Mouse (Mus musculus) hindbrain, embryonic 12.5 days (tissue): ENCODE data around the gene Anapc7. TPM values are rescaled to one million over a fixed set of nuclear protein-coding genes. Genes with fewer than 3 reads are reported as not detected.
"Not testable (repeated sequence)": the region's sequence is repeated elsewhere in the genome, so short reads cannot be mapped to it uniquely, and the experiment has no call there.

Source experiments
- ATAC-seq: fragments of 200-750 bp; cut with Nextera tagmentation; 2 replicates; pipeline ENCODE4 v1.8.0; 2017; ENCODE audit warnings: moderate TSS enrichment; ENCODE audit not compliant: low FRiP score
- H3K27ac ChIP-seq: fragments of 300-500 bp; sonication (generic); 2 replicates; pipeline ENCODE4 v1.5.1; 2016; ENCODE audit warnings: mild to moderate bottlenecking
- H3K27me3 ChIP-seq: fragments of 300-500 bp; sonication (generic); 2 replicates; pipeline ENCODE4 v1.6.1; 2016; ENCODE audit warnings: mild to moderate bottlenecking
- H3K36me3 ChIP-seq: fragments of 300-500 bp; sonication (generic); 2 replicates; pipeline ENCODE4 v1.6.1; 2016; ENCODE audit warnings: mild to moderate bottlenecking
- H3K4me1 ChIP-seq: fragments of 300-500 bp; sonication (generic); 2 replicates; pipeline ENCODE4 v1.6.1; 2016
- H3K4me2 ChIP-seq: fragments of 300-500 bp; sonication (generic); replicated peaks from 2 replicates; pipeline ENCODE4 v1.6.1; 2016; ENCODE audit warnings: mild to moderate bottlenecking
- H3K4me3 ChIP-seq: fragments of 300-500 bp; sonication (generic); 2 replicates; pipeline ENCODE4 v1.5.1; 2016; ENCODE audit warnings: mild to moderate bottlenecking
- H3K9ac ChIP-seq: fragments of 300-500 bp; sonication (generic); 2 replicates; pipeline ENCODE4 v1.6.1; 2016; ENCODE audit warnings: mild to moderate bottlenecking, moderate library complexity
- H3K9me3 ChIP-seq: fragments of 300-500 bp; sonication (generic); replicated peaks from 2 replicates; pipeline ENCODE4 v1.6.1; 2016; ENCODE audit warnings: mild to moderate bottlenecking
- WGBS: fragments of 180-500 bp; shearing (Covaris S2); methylation state at CpG from one replicate; pipeline ENCODE4 v1.1.7; 2016; 5-methylcytosine and 5-hydroxymethylcytosine counted together
- polyA plus RNA-seq: library from polyadenylated mRNA; unstranded; fragments of >200 nt; fragmentation: Nextera tagmentation; extraction: Ambion mirVana; gene quantifications from 2 replicates; pipeline ENCODE4 v1.2.1, GENCODE M21; 2016

Anapc7 gene
- polyA plus RNA-seq, 1 experiment from 2014 or later, result 51.4 TPM

DNA sequence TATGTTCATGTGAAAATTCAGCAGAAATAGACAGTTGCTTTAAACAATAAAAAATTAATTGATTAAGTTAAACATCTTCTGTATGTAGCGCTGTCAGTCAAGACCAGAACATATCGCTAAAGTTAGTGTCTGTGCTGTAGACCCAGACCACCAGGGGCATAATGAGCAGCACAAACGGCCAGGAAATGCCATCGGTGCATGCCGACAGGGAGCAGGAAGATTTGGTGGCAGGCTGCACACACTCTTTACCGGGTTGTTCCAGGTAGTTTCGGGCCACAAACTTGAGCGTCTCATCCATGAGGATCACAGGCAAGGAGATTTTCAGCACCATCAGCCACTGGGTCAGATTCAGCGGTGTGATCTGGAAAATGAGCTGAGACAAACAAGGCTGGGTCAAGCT lies 35.6 kb downstream of the Anapc7 start:
- 88% methylated on average over 9 of the region's 9 CpGs for WGBS
- not testable (repeated sequence) for ATAC-seq, H3K27ac ChIP-seq, H3K9ac ChIP-seq, H3K4me2 ChIP-seq, H3K4me1 ChIP-seq, H3K4me3 ChIP-seq, H3K27me3 ChIP-seq, H3K9me3 ChIP-seq
- peaks cover 98% of the 10 kb centered on the region for H3K36me3 ChIP-seq

DNA sequence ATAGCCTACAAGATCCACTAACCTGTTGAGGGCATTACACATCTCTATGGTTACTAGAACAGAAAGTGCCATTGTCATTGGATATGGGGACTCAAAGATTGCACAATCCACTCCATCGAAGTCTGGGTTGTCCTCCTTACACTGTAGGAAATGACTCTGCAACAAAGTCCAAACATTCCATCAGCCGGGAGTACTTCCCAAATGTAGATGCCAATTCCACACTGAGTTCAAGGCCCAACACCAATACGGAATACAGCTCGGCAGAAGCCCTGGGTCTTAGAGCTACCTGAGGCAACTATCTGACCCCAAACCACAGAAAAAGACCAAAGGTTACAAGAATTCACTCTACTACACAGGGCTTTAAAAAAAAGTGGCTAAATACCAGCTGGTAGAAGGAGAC lies 36.6 kb downstream of the Anapc7 start:
- H3K9me3 ChIP-seq, result no peaks in the 10 kb centered on the region
- H3K27me3 ChIP-seq, result no peaks in the 10 kb centered on the region
- no peak overlapping the region for H3K9ac ChIP-seq
- H3K36me3 ChIP-seq, result peaks cover 98% of the 10 kb centered on the region
- H3K4me2 ChIP-seq, result no peak overlapping the region
- no peak overlapping the region for H3K4me3 ChIP-seq
- WGBS, result 97% methylated on average over 4 of the region's 4 CpGs
- no peak for ATAC-seq
- H3K4me1 ChIP-seq, result no peaks in the 10 kb centered on the region
- H3K27ac ChIP-seq, result no peak overlapping the region

DNA sequence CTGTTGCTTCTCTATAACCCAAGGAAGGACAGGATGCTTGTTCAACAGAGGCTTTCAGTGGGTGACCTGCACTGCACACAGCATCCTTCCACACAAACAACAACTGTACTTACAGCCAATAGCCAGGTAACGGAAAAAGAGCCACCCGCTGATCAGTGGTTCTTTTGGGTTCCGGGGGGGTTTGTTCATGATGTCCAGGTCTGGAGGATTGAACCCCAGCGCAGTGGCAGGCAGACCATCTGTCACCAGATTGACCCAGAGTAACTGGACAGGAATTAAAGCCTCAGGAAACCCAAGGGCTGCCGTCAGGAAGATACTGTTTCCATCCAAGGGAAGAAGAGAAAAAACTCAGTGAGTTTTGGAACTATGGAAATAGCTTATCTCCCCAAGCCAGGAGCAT lies 37.8 kb downstream of the Anapc7 start:
- Histone ChIP-seq H3K9me3 (no peaks in the 10 kb centered on the region), H3K27me3 (no peaks in the 10 kb centered on the region), H3K9ac (no peak overlapping the region), H3K27ac (no peak overlapping the region), H3K4me2 (no peak overlapping the region), H3K36me3 (peaks cover 98% of the 10 kb centered on the region), H3K4me1 (no peaks in the 10 kb centered on the region), H3K4me3 (no peak overlapping the region)
- no peak for ATAC-seq
- WGBS, result 93% methylated on average over 5 of the region's 5 CpGs

DNA sequence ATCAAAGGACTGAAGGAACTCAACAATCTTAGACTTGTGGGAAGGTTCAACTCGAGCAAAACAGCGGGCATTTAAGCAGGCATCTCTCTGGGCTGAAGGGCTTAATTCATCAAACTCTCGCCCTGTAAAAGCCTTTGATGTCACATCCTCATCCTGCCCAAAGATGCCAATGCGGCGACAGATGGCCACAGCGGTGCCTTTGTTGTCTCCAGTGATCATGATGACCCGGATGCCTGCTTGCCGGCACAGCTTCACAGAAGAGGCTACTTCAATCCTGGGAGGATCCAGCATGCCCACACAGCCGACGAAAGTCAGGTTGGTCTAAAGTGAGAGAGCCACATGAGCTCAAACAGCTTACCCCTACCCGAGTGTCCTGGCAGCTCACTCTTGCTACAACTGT lies 39.2 kb downstream of the Anapc7 start:
- Histone ChIP-seq H3K4me2 (no peak overlapping the region), H3K4me1 (no peaks in the 10 kb centered on the region), H3K4me3 (no peak overlapping the region), H3K27me3 (no peaks in the 10 kb centered on the region), H3K27ac (no peak overlapping the region), H3K9ac (no peak overlapping the region), H3K36me3 (peaks cover 97% of the 10 kb centered on the region), H3K9me3 (no peaks in the 10 kb centered on the region)
- 82% methylated on average over 11 of the region's 11 CpGs for WGBS
- ATAC-seq, result no peak

DNA sequence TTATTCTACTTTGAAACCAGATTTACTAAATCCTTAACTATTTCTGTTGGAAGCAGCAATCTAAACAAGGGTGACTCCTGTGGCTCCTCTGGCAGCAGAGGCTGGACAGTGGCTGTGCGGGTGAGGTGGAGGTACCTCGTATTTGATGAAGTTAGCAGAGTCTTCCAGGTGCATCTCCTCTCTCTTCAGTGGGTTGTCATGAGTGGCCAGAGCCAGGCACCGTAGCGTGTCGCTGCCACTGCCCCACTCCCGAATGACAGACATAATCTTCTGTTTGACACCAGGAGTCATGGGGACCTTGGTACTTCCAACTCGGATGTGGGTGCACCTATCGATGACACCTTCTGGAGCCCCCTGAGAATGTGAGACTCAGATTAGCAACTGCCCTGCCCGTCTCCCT lies 39.9 kb downstream of the Anapc7 start:
- 97% methylated on average over 9 of the region's 9 CpGs for WGBS
- no peak for ATAC-seq
- Histone ChIP-seq H3K9ac (no peak overlapping the region), H3K4me3 (no peak overlapping the region), H3K27ac (no peak overlapping the region), H3K36me3 (peaks cover 98% of the 10 kb centered on the region), H3K27me3 (no peaks in the 10 kb centered on the region), H3K4me2 (no peak overlapping the region), H3K4me1 (no peaks in the 10 kb centered on the region), H3K9me3 (no peaks in the 10 kb centered on the region)

DNA sequence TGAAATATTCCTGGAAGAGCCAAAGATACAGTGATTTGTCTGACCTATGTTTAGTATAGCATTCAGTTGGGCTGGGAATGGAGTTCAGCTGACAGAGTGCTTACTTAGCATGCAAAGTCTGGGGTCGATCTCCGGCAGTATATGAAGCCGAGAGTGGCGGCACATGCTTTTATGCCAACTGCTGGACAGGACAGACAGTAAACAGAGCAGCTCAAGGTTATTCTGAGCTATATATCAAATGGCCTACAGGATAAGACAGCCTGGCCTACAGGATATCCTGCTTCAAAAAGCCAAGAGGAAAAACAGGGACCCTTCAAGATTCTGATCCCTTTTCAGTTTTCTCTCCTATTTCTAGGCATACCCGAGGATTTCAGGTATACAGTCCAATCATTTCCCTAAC lies 50.2 kb downstream of the Anapc7 start:
- H3K27me3 ChIP-seq, result no peaks in the 10 kb centered on the region
- no peaks in the 10 kb centered on the region for H3K4me1 ChIP-seq
- H3K9me3 ChIP-seq, result no peaks in the 10 kb centered on the region
- H3K27ac ChIP-seq, result no peak overlapping the region
- H3K9ac ChIP-seq, result no peak overlapping the region
- no peak overlapping the region for H3K4me2 ChIP-seq
- H3K4me3 ChIP-seq, result no peak overlapping the region
- no peak for ATAC-seq
- WGBS, result 86% methylated on average over 5 of the region's 5 CpGs
- H3K36me3 ChIP-seq, result peaks cover 79% of the 10 kb centered on the region

DNA sequence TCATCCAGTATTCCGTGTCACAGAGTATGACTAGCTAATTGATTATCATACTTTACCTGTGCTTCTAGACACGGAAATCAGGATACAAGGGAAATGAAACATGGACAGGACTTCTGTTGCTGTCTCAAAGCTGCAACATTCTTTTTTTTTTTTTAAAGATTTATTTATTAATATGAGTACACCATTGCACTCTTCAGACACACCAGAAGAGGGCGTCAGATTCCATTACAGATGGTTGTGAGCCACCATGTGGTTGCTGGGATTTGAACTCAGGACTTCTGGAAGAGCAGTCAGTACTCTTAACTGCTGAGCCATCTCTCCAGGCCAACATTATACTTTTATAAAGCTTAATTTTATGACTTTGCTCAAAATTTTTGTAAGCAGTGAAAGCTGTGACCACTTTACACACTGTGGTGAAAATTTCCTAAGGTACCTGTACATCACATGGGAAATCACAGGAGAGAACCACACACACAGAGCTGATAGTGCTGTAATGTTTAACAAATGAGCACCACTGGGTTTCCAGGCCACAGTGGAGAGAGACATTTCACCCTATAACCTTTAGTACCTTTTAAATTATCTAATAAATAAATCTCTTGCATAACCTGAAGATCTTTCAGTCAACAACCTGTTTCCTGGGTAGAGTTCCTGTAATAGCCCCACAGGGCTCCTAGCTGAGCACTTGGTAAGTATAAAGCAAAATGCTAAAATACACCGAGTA lies 53.3 kb downstream of the Anapc7 start:
- Histone ChIP-seq H3K36me3 (peaks cover 58% of the 10 kb centered on the region), H3K4me2 (no peak overlapping the region), H3K4me1 (no peaks in the 10 kb centered on the region), H3K9ac (no peak overlapping the region), H3K4me3 (no peak overlapping the region), H3K27ac (no peak overlapping the region), H3K9me3 (no peaks in the 10 kb centered on the region), H3K27me3 (no peaks in the 10 kb centered on the region)
- ATAC-seq, result no peak
- WGBS, result 86% methylated on average over 4 of the region's 4 CpGs

DNA sequence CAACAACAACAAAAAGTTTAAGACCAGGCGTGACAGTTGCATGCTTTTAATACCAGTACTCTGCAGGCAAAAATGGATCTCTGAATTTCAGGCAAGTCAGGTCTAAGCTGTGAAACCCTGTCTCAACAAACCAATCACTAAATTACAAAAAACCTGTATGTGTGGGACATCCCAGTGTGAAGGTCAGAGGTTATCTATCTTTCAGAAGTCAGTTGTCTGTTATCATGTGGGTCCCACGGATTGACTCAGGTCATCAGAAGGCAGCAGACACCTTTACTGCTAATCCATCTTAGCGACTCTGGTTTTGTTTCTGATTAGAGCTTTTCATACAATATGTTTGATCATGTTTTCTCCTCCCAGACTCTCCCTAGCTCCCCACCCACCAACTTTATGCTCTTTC lies 54.6 kb downstream of the Anapc7 start:
- Histone ChIP-seq H3K9ac (no peak overlapping the region), H3K4me1 (no peaks in the 10 kb centered on the region), H3K27me3 (no peaks in the 10 kb centered on the region), H3K9me3 (no peaks in the 10 kb centered on the region), H3K4me2 (no peak overlapping the region), H3K36me3 (peaks cover 55% of the 10 kb centered on the region), H3K4me3 (no peak overlapping the region), H3K27ac (no peak overlapping the region)
- 83% methylated on average over 3 of the region's 3 CpGs for WGBS
- no peak for ATAC-seq

DNA sequence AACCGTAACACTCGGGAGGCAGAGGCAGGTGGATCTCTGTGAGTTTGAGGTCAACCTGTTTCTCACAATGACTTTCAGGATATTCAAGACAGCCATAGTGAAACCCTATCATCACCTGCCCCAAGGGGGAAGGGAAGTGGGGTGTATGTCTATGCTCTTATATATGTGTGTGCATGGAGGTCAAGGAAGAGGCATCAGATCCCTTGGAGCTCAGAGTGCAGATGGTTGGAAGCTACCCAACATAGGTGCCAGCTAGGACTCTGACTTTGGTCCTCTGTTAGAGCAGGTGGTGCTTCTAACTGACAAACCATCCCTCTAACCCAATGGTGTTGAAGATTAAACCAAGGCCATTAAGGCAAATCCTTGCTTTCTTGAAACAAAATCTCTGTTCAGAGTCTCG lies 56.0 kb downstream of the Anapc7 start:
- Histone ChIP-seq H3K9me3 (no peaks in the 10 kb centered on the region), H3K4me3 (no peak overlapping the region), H3K9ac (no peak overlapping the region), H3K36me3 (peaks cover 53% of the 10 kb centered on the region), H3K27ac (no peak overlapping the region), H3K4me1 (no peaks in the 10 kb centered on the region), H3K4me2 (no peak overlapping the region), H3K27me3 (no peaks in the 10 kb centered on the region)
- WGBS, result 94% methylated on average over 3 of the region's 3 CpGs
- ATAC-seq, result no peak

DNA sequence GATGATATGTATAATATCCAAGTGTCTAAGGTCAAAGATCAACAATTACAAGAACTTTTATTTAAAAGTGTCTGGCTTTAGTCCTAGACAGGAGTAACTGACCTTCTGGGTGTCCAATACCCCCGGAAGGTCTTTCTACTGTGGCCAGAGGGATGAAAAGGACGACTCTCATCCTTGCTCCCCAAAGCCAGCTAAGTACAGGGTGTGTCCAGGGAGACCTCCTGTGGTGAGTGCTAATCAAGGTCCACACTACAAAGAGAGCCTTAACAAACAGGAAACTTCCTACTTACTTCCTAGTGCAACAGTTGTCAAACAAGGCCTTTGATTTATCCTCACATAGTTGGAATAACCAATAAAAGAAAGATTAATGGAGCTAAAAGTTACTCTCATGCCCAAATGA lies 57.6 kb downstream of the Anapc7 start:
- Histone ChIP-seq H3K36me3 (peaks cover 49% of the 10 kb centered on the region), H3K9me3 (no peaks in the 10 kb centered on the region), H3K4me1 (no peaks in the 10 kb centered on the region), H3K4me2 (no peak overlapping the region), H3K4me3 (no peak overlapping the region), H3K9ac (no peak overlapping the region), H3K27ac (no peak overlapping the region), H3K27me3 (no peaks in the 10 kb centered on the region)
- 54% methylated on average over 2 of the region's 2 CpGs for WGBS
- ATAC-seq, result no peak

DNA sequence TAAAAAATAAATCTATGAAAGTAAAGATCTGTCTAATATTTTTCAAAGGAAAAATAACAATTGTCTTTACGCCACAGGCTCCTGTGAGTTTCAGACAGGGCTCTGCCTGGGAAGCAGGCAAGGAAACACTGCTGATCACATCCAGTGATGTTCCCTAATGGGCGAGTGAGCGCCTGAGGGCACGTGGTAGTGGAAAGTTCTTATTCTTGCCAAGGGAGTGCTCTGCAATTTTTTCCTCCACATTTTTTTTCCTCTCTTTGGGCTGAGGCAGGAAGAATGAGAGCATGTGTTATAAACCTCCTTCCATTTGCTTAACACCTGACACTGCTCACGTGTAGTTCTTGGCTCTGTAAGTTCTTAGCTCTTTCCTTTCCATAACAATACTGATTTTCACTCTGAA lies 60.4 kb downstream of the Anapc7 start:
- Histone ChIP-seq H3K36me3 (peaks cover 58% of the 10 kb centered on the region), H3K27me3 (no peaks in the 10 kb centered on the region), H3K9ac (no peak overlapping the region), H3K4me1 (no peaks in the 10 kb centered on the region), H3K4me3 (no peak overlapping the region), H3K4me2 (no peak overlapping the region), H3K27ac (no peak overlapping the region), H3K9me3 (no peaks in the 10 kb centered on the region)
- no peak for ATAC-seq
- 89% methylated on average over 5 of the region's 5 CpGs for WGBS

DNA sequence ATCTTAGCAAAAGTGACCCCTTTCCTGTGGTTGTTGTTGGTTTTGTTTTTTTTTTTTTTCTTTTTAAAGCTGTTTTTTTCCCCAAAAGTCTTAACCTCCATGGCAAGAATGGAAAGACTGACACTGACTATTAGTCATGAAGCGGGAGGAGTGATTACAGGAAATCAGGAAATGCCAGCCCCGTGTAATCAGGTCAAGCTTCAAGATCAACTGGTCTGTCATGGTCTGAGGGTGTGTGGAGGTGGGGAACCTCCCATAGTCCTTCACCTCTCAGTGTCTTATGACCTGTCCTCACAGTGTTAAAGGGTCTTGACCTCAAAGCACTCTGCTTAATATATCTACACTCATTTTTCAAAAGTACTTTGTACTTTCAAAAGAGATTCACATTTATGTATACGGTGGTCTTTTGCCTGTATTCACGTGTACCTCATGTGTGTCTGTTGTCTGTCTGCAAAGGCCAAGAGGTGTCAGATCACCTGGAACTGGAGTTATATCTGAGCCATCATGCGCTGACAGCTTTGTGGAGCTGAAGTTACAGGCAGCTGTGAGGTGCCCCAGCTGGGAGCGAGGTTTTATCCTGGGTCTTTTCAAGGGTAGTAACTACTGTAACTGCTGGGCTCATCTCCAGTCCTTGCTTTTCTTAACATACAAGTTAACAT lies 61.4 kb downstream of the Anapc7 start:
- Histone ChIP-seq H3K27me3 (no peaks in the 10 kb centered on the region), H3K4me1 (no peaks in the 10 kb centered on the region), H3K4me3 (no peak overlapping the region), H3K9ac (no peak overlapping the region), H3K36me3 (peaks cover 56% of the 10 kb centered on the region), H3K9me3 (no peaks in the 10 kb centered on the region), H3K27ac (no peak overlapping the region), H3K4me2 (no peak overlapping the region)
- no peak for ATAC-seq
- WGBS, result 90% methylated on average over 6 of the region's 6 CpGs

DNA sequence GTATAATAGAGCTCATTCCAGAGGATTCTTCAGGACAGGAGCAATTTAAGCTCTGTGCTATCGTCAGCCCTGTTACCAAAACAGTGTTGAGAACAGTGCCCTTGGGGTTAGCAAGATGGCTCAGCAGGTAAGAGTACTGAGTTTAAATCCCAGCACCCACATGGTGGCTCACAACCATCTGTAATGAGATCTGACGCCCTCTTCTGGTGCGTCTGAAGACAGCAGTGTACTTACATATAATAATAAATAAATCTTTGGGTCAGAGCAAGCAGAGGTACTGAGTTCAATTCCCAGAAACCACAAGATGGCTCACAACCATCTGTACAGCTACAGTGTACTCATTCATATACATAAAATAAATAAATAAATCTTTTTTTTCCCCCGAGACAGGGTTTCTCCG lies 64.8 kb downstream of the Anapc7 start:
- not testable (repeated sequence) for H3K4me3 ChIP-seq, H3K27me3 ChIP-seq, H3K4me1 ChIP-seq, H3K9me3 ChIP-seq, H3K9ac ChIP-seq, H3K4me2 ChIP-seq, ATAC-seq, H3K27ac ChIP-seq
- H3K36me3 ChIP-seq, result peaks cover 73% of the 10 kb centered on the region
- WGBS, result 86% methylated on average over 5 of the region's 5 CpGs
